Mouse (Mus musculus) 3T3-L1 (cell line): ENCODE measurements at regions not wholly inside any gene's neighbourhood (a gene's known extent, or its start where the extent isn't known, plus 50 kb on each side); places are given as distances from the start of the nearest gene placed in this dataset.

Experiments
- DNase-seq: peaks from one replicate; pipeline ENCODE4 v3.0.0-alpha.2; 2015; ENCODE audit warnings: low read depth, low spot score

DNA sequence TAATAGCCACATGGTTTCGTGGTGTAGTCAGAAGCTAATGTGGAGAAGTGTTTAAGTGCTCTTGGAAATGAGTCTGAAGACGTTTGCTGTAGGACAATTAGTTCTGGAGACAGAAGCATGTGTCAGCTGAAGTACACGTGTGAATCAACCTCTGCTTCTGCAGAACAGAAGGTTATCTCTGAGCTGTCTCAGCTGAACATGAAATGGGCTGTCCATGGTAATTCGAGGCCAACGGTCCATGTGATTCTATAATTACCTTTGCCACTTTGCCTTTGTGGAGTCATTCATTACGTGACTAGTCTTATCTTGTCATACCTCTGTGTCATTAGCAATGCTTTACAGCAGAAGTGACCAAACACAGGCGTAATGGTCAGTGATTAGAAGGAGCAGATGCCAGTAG lies 295.6 kb upstream of the Veph1 start:
- no peak for DNase-seq

- no peak for DNase-seq
These were observed 294.1 kb upstream of the Veph1 start for GRCm38 (mm10) chr3:66590775-66591174.

- no peak for DNase-seq
These were observed 292.8 kb upstream of the Veph1 start for GRCm38 (mm10) chr3:66589483-66589882.

- no peak for DNase-seq
These were observed 288.2 kb upstream of the Veph1 start for GRCm38 (mm10) chr3:66584831-66585230.

- DNase-seq = no peak
These were observed 287.5 kb upstream of the Veph1 start for GRCm38 (mm10) chr3:66584101-66584500.

DNA sequence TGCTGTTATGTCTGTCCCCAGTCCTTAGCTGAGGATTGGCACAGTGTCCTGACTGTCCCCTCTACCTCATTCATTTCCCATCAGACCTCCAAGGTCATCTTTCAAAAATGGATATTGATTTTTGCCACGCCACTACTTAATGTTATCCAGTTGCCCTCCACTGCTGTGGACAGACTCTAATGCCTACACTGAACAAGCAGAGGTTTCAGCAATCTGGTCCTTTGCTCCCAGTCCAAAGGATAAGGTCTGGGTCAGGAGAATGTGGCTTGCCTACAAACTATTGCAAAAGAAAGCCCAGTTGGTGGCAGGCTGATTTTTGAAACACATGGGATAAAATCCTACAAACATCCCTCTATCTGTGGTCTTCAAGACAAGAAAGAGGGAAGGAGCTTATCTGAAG lies 280.0 kb upstream of the Veph1 start:
- no peak for DNase-seq

GRCm38 (mm10) chr3:66574321-66574720 lies 277.7 kb upstream of the Veph1 start:
- peak; percentile 88 for DNase-seq

- peak; percentile 21 for DNase-seq
These were observed 276.4 kb upstream of the Veph1 start for GRCm38 (mm10) chr3:66572887-66573519.

DNA sequence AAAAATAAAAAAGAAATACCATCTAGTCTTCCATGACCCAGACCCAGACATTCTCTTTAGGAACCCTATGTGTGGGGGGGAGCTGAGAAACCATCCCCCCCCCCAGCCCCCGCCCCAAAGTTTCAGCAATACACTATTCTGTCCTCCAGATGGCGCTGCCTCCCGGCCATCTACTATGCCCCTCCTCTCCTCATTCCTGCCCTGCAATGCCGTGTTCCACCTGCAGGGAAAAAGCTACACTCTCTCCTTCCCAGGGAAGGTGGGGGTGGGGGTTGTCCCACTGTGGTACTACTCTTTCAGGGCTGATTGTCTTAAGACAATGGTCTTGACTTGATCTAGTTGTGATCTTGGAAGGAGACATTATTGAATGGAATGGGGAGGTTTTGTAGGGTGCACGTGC lies 273.7 kb upstream of the Veph1 start:
- peak; percentile 19 for DNase-seq

GRCm38 (mm10) chr3:66564268-66565245 lies 267.9 kb upstream of the Veph1 start:
- DNase-seq = no peak

GRCm38 (mm10) chr3:66563329-66563728 lies 266.7 kb upstream of the Veph1 start:
- DNase-seq = peak; percentile 48

DNA sequence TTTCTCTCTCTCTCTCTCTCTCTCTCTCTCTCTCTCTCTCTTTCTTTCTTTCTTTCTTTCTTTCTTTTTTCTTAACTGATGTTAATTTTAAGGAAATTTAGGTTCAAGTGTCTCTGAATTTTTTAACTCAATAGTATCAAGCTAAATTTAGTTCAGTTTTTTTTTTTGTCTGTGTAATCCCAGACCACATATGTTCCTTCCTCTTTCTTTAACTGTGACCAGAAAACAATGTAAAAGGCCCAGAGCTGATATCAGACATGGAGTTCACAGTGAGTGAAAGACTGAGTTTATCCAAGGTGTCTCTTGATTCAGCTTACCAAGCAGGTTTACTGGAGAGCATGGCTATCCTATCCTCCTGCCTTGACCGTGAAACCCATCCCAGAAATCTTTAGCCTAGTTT lies 258.9 kb upstream of the Veph1 start:
- no peak for DNase-seq

DNA sequence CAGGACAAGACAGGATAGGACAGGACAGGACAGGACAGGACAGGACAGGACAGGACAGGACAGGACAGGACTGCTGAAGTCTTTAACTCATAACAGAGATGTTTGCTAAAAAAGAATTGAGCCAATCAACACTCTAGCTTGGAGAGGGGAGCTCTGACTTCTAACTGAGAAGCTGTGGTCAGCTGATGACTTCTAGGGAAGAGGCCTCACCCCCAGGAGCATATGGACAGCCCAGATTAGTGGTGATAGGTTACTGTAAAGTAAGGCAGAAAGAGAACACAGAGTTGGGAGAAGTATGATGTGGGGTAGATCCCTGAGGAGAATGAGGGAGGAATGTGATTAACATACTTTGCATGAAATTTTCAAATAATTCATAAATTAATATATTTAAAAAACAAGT lies 254.3 kb upstream of the Veph1 start:
- no peak for DNase-seq

GRCm38 (mm10) chr3:66546576-66546975 lies 249.9 kb upstream of the Veph1 start:
- DNase-seq = no peak

DNA sequence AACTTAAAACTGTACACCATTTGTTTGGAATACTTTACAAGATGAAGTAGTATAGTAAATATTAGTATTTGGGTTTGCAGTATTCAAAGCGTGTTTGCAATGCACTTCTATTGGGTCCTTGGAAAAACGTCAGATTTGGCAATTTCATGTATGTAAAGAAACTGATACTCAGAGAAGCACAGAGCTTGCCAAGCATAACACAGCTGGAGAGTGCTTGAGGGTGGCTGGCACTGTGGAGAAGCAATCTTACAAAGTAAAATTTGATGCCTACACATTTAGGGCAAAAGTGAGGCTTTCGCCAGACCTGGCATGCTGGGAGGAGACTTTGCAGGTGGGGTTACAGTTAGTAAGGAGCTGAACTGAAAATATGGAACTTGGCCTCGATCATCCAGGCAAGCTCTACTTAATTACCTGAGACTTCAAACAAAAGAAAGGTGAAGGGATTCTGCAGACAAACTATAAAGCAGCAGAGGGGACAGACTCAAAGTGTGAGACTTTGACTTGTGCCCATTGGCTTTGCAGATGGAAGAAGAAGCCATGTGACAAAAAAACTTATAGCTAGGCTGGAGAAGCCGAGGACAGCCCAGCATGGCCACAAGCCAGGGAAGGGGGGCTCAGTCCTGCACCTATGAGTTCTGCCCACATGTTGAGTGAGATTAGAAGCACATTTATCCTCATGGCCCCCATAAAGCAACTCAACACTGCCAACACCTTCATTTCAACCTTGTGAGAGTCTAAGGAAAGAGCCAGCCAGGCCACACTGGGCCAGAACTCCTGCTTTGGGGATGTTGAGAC lies 247.7 kb upstream of the Veph1 start:
- peak; percentile 10 for DNase-seq

DNA sequence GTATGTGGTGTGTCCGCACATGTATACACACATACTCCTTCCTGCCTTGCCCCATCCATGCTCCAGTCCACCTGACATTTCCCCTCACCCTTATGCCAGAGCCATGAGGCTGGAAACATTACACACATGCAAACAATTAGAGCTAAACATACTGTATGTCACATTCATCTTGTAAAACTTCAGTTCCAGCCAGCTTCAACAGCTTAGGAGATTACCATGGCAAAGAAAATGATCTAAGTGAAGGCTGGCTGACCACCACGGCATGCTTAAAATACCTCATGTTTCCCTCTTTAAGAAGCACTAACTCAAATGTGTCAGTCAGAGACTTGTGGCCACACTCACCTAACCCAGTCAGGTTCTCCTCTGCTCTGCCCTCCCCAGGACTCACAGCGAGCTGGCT lies 246.2 kb upstream of the Veph1 start:
- peak; percentile 44 for DNase-seq

DNA sequence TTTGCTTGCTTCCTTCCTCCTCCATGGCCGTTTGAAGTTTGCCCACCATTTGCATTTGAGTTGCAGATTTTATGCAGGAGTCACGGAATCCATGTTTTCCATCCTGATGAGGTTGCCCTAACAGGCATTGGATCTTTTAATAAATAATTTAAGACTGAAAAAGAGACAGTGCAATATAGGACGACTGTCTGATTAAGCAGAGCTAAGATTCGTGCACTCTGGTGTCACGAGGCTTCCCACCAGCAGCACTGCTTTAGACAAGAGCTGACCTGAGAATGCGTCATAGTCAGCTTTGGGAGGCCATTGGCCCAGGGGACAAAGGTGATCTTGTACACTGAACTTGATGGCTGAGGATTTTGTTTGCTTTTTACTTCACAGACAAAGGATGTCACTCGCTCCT lies 241.3 kb upstream of the Veph1 start:
- DNase-seq = no peak

DNA sequence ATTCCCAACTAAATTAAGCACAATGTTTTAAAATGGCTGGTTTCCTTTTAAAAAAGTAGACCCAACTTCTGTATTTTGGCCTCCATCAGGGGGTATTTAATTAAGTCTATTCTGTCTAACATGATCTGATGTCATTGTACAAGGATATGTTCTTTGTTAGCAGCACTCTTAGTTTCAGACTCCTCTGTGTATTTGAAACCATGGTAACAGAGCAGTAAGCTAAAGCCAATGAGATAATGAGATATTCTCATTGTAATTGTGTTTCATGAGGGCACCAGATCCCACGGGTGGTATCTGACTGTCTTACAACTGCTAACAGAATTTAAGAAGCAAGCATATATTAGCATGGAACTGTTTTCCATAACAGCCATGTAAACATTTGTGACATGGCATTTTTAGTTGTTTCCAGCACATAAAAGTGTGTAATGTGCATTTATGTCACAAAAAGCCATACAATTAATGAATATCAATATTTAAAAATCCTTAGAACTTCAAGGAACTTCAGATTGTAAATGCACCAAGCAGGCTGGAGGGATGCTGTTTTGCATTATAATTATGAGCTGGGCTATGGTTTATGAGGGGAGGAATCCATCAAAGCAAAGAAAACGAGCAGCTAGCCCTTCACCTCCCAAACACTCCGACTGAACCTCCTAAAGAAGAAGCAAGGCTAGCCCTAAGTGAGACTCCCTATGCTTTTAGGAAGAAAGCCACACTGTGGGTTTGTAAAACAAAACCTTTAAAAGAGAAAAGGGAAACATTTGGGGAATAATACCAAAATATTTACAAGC lies 240.7 kb upstream of the Veph1 start:
- DNase-seq = no peak

DNA sequence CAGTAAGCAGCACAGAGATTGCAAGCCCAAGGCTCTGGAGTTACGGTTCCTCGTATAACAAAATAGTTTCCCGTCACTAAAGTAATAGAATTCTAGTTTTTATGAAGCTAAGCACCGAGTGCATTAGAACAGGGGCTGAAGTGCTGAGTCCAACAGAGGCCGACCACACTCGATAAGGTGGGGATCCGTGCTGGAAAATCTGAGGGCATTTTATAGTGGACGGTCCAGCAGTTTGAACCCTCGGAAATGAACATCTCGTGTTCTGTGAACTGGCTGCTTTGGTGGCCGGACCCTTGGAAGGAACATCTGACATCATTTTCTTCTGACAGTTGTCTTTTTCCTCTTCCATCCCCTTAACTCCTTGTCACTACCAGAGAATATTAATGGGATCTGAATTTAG lies 240.0 kb upstream of the Veph1 start:
- no peak for DNase-seq

GRCm38 (mm10) chr3:66535786-66536529 lies 239.3 kb upstream of the Veph1 start:
- DNase-seq = no peak

DNA sequence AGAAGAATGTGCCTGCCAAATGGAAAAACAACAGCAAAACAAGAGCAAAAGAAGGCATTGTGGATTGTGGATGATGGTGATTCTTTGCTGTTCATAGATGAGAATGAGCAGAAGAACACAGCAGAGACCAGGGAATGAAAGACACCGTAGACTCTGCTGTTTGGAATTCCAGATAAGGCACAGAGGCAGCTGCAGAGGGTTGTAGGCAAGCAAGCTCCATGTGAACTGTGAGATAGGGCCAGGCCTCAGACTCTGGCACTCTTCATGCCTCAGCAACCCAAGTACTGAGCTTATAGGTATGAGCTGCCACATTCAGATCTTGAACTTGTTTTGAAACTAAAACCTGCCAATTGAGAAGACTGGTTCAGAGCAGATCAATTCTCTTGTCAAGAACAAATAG lies 223.3 kb upstream of the Veph1 start:
- no peak for DNase-seq
